Mouse (Mus musculus): ENCODE measurements around the gene Mlana.

DNA sequence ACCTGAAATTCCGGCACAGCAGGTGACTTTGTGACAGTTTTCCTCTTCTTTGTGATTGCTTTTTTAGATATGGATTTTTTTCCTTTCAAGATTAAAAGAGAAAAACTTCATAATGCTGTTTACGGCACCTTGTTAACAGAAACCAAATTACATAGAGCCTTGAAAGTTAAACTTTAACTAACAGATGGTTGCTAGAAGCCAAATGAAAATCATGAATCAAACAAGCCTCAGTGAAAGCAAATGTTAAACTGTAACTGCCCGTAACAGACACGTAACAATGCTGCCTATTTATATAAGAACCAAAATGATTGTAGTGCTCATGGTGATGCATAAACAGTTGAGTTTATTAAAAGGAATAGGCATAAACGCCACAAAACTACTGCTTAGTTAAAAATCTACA, 45.9 kb downstream of the Mlana start:
- no peak for TF ChIP-seq CTCF (IDR thresholded peaks at IDR 0.05; ENCODE audit: low read depth, low read length)
- no peak for TF ChIP-seq POLR2A (IDR thresholded peaks at IDR 0.05; ENCODE audit: insufficient read depth, low read length)
- TF ChIP-seq EP300 (IDR thresholded peaks at IDR 0.05; ENCODE audit: insufficient read depth, low read depth, low read length) = no peak

Measured in ES-Bruce4 (cell line).